Mouse (Mus musculus) heart, embryonic 16.5 days (tissue): ENCODE results near the gene Dgki. TPM values are rescaled to one million over a fixed set of nuclear protein-coding genes. Genes with fewer than 3 reads are reported as not detected.

ENCODE experiments used
- ATAC-seq: fragments of 200-750 bp; cut with Nextera tagmentation; replicated peaks from 2 replicates; pipeline ENCODE4 v1.8.0; 2017; ENCODE audit warnings: moderate number of reproducible peaks; ENCODE audit not compliant: insufficient read depth, low FRiP score; ENCODE audit errors: extremely low read depth
- H3K27ac ChIP-seq: fragments of 300-500 bp; sonication (generic); 2 replicates; pipeline ENCODE4 v1.5.1; 2014; ENCODE audit warnings: mild to moderate bottlenecking, low read length, control low read depth, moderate library complexity
- H3K27me3 ChIP-seq: fragments of 300-500 bp; sonication (generic); 2 replicates; pipeline ENCODE4 v1.6.1; 2014; ENCODE audit warnings: low read length, mixed read lengths; ENCODE audit not compliant: control insufficient read depth, insufficient read depth
- H3K36me3 ChIP-seq: fragments of 300-500 bp; sonication (generic); 2 replicates; pipeline ENCODE4 v1.6.1; 2014; ENCODE audit not compliant: control insufficient read depth, insufficient read depth
- H3K4me1 ChIP-seq: fragments of 300-500 bp; sonication (generic); 2 replicates; pipeline ENCODE4 v1.6.1; 2014; ENCODE audit warnings: low read length, mixed read lengths; ENCODE audit not compliant: control insufficient read depth, insufficient read depth
- H3K4me2 ChIP-seq: fragments of 300-500 bp; sonication (generic); 2 replicates; pipeline ENCODE4 v1.6.1; 2014; ENCODE audit warnings: low read depth, mild to moderate bottlenecking, control low read depth, low read length
- H3K4me3 ChIP-seq: fragments of 300-500 bp; sonication (generic); 2 replicates; pipeline ENCODE4 v1.5.1; 2014; ENCODE audit warnings: mild to moderate bottlenecking, control low read depth, low read length
- H3K9ac ChIP-seq: fragments of 300-500 bp; sonication (generic); 2 replicates; pipeline ENCODE4 v1.6.1; 2014; ENCODE audit warnings: low read length, control low read depth
- H3K9me3 ChIP-seq: fragments of 300-500 bp; sonication (generic); replicated peaks from 2 replicates; pipeline ENCODE4 v1.6.1; 2016; ENCODE audit warnings: low read length; ENCODE audit not compliant: control insufficient read depth
- WGBS: fragments of 180-500 bp; shearing (Covaris S2); extraction: QIAGEN DNeasy Blood & Tissue Kit; methylation state at CpG from one replicate; pipeline ENCODE4 v1.1.7; 2014; 5-methylcytosine and 5-hydroxymethylcytosine counted together
- polyA plus RNA-seq: library from polyadenylated mRNA; unstranded; fragments of >200 nt; fragmentation: Nextera tagmentation; extraction: Ambion mirVana; gene quantifications from 2 replicates; pipeline ENCODE4 v1.2.1, GENCODE M21; 2015

The Dgki gene
- polyA plus RNA-seq, 1 experiment from 2014 or later, result 0.47 TPM

- 44% methylated on average over 8 of the region's 8 CpGs for WGBS
- Histone ChIP-seq H3K27me3 (no peaks in the 10 kb centered on the region), H3K4me3 (no peak overlapping the region), H3K9ac (no peak overlapping the region), H3K36me3 (no peaks in the 10 kb centered on the region), H3K4me1 (no peaks in the 10 kb centered on the region), H3K27ac (no peak overlapping the region), H3K4me2 (no peak overlapping the region), H3K9me3 (no peaks in the 10 kb centered on the region)
- no peak for ATAC-seq
Measured at GRCm38 (mm10) chr6:37089148-37090111, 210.6 kb downstream of the Dgki start.

- H3K27ac ChIP-seq, result no peak overlapping the region
- H3K27me3 ChIP-seq, result no peaks in the 10 kb centered on the region
- H3K4me1 ChIP-seq, result no peaks in the 10 kb centered on the region
- no peak overlapping the region for H3K9ac ChIP-seq
- H3K9me3 ChIP-seq, result no peaks in the 10 kb centered on the region
- ATAC-seq, result no peak
- no peaks in the 10 kb centered on the region for H3K36me3 ChIP-seq
- no peak overlapping the region for H3K4me2 ChIP-seq
- no peak overlapping the region for H3K4me3 ChIP-seq
- WGBS, result 85% methylated on average over 3 of the region's 3 CpGs
Measured at GRCm38 (mm10) chr6:37082990-37083389, 217.0 kb downstream of the Dgki start.

GRCm38 (mm10) chr6:37072401-37073016, 227.5 kb downstream of the Dgki start:
- no peak overlapping the region for H3K4me2 ChIP-seq
- no peak overlapping the region for H3K4me3 ChIP-seq
- no peak overlapping the region for H3K27ac ChIP-seq
- H3K36me3 ChIP-seq, result no peaks in the 10 kb centered on the region
- H3K27me3 ChIP-seq, result no peaks in the 10 kb centered on the region
- H3K9me3 ChIP-seq, result no peaks in the 10 kb centered on the region
- no peaks in the 10 kb centered on the region for H3K4me1 ChIP-seq
- no peak overlapping the region for H3K9ac ChIP-seq
- ATAC-seq, result no peak
- 58% methylated on average over 9 of the region's 9 CpGs for WGBS

- WGBS, result 69% methylated on average over 14 of the region's 14 CpGs
Measured at GRCm38 (mm10) chr6:37069836-37070600, 230.0 kb downstream of the Dgki start.

GRCm38 (mm10) chr6:37068737-37069136, 231.2 kb downstream of the Dgki start:
- no peak for ATAC-seq
- 79% methylated on average over 6 of the region's 6 CpGs for WGBS
- no peaks in the 10 kb centered on the region for H3K36me3 ChIP-seq
- H3K27ac ChIP-seq, result no peak overlapping the region
- H3K4me3 ChIP-seq, result no peak overlapping the region
- H3K4me1 ChIP-seq, result no peaks in the 10 kb centered on the region; the same call in 1 of the 2 replicates
- no peaks in the 10 kb centered on the region for H3K27me3 ChIP-seq
- H3K9me3 ChIP-seq, result no peaks in the 10 kb centered on the region
- no peak overlapping the region for H3K9ac ChIP-seq
- H3K4me2 ChIP-seq, result no peak overlapping the region

More at GRCm38 (mm10) chr6:37069836-37070600, 230.0 kb downstream of the Dgki start:
- Histone ChIP-seq H3K27me3 (no peaks in the 10 kb centered on the region), H3K27ac (no peak overlapping the region), H3K36me3 (no peaks in the 10 kb centered on the region), H3K4me1 (no peaks in the 10 kb centered on the region), H3K4me3 (no peak overlapping the region), H3K9me3 (no peaks in the 10 kb centered on the region), H3K4me2 (no peak overlapping the region), H3K9ac (no peak overlapping the region)
- ATAC-seq, result no peak

DNA sequence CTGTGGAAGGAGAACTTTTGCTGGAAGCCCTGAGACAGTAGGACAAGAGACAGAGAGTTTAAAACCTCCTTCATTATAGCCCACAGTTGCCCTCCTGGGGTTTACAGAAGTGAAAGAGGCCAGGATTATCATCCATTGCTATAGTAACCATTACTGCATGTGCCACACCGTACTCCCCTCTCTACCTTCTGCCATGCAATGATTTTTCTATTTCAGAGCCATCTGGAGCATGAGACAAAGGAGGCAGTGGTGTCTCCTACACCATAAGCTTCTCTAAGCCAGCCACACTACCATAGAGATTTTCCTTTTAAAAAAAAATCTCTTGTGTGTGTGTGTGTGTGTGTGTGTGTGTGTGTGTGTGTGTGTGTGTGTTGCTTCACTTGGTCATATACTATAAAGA, 232.6 kb downstream of the Dgki start:
- no peaks in the 10 kb centered on the region for H3K36me3 ChIP-seq
- no peaks in the 10 kb centered on the region for H3K27me3 ChIP-seq
- no peaks in the 10 kb centered on the region for H3K9me3 ChIP-seq
- H3K9ac ChIP-seq, result no peak overlapping the region
- H3K27ac ChIP-seq, result no peak overlapping the region
- 76% methylated on average over 1 of the region's 1 CpGs for WGBS
- no peak for ATAC-seq
- H3K4me3 ChIP-seq, result no peak overlapping the region
- no peaks in the 10 kb centered on the region; the same call in 1 of the 2 replicates for H3K4me1 ChIP-seq
- no peak overlapping the region for H3K4me2 ChIP-seq

DNA sequence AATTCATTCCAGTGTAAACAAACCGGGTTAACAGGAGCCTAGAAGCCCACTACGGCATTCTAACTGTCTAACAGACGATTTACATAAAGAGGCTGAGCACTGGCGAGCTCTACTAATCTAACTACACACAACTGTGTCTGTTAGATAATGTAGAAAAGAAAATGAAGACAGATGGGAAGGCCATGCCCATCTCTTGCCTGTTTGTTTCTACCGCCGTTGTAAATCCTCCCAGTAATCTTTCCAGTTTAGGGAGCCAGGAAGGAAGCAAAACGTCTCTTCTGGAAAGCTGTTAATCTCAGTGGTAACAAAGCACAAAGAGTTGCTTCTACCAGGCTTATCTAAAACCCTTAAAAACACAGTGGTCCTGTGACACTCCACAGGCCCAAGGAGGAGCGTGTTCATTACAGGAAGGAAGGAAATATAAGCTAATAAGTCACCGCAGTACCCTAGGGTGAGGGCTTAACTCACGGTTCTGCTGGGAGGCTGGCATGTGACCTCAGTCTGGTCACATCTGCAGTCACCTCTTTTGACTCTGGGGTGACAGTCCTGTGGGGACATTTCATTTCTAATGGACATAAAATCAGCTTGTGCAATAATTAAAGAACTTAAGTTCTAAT, 235.7 kb downstream of the Dgki start:
- Histone ChIP-seq H3K36me3 (no peaks in the 10 kb centered on the region), H3K4me3 (no peak overlapping the region), H3K4me1 (no peaks in the 10 kb centered on the region; the same call in 1 of the 2 replicates), H3K9ac (no peak overlapping the region), H3K27me3 (no peaks in the 10 kb centered on the region), H3K4me2 (no peak overlapping the region), H3K27ac (peak overlapping the region; percentile 41), H3K9me3 (no peaks in the 10 kb centered on the region)
- ATAC-seq, result peak; percentile 73
- 25% methylated on average over 10 of the region's 10 CpGs for WGBS

GRCm38 (mm10) chr6:37063266-37063665, 236.7 kb downstream of the Dgki start:
- ATAC-seq, result no peak; the same call in 1 of the 2 replicates
- 84% methylated on average over 7 of the region's 7 CpGs for WGBS

More at GRCm38 (mm10) chr6:37063266-37063665, 236.7 kb downstream of the Dgki start:
- Histone ChIP-seq H3K9ac (no peak overlapping the region), H3K4me2 (no peak overlapping the region), H3K27me3 (no peaks in the 10 kb centered on the region), H3K4me3 (no peak overlapping the region), H3K4me1 (no peaks in the 10 kb centered on the region; the same call in 1 of the 2 replicates), H3K9me3 (no peaks in the 10 kb centered on the region), H3K27ac (peak overlapping the region; percentile 41), H3K36me3 (no peaks in the 10 kb centered on the region)
